Mouse (Mus musculus) thymus, postnatal 14 days (tissue): ENCODE data around the gene Pgrmc2.
A peak's percentile ranks its signal among the peaks of the same experiment; 100 is the strongest.

Source experiments
- DNase-seq: peaks from one replicate; pipeline ENCODE4 v3.0.0; 2021

Pgrmc2 gene

DNA sequence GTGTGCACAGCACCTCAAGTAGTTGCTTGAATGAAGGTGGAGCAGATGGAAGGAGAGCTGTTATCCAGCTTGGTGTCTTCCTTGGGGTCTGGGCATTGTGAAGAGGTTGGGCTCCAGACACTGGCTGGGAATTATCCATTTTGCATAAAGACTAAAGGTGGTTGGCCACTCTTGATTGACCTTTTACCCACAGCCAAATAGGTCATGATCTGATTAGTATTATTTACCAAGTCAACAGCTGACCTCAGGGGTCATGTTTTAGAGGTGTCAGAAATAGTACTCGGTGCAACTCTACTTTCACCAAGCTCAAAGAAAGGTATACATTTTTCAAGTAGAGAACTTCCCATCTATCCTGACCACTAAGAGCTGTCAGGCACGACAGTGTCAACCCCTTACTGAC lies 17.5 kb downstream of the Pgrmc2 start:
- no peak for DNase-seq

DNA sequence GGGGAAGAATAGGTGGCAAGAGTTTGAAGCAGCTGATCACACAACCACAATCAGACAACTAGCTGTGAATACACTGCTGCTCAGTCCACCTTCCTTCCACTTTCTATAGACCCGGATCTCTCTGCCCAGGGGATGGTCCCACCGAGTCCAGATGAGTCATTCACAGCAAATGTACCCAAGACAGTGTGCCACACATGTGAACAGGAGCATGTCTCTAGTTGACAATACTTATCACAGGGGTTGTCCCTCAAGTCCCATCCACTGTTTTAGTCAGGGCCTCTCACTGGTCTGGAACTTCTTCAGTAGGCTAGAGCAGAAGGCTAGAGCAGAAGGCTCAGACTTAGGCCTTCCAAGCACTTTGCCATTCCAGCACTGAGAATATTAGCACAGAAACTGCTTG lies 20.1 kb downstream of the Pgrmc2 start:
- no peak for DNase-seq

DNA sequence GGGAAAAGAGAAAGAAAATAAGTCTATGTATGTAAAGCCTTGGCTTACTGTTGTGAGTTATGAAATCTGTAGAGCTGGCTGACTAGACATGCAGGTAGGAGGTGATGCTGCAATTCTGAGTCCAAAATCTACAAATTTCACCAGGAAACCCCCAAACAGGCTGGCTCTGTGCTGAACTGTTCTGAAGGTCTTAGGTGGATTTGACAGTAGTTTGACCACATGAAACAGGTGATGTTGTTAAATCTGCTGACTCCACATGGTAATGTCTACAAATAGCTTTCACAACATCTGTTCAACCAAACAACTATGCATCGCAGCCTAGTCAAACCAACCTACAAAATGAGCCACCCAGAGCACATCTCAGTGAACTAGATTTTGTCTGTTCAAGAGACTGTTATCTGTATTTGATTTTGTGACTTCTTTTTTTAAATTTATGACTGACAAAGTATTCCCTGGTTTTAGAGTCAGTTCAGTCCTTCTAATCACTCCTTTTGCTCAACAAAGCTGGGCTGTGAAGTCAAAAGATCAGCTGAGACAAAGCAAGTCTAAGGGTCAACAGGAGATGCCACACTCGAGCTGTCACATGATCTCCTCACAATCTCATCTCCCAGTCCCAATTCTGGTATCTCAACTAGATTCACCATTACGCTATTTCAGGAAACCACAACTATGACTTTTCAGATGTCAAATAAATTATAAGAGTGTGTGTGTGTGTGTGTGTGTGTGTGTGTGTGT lies 20.8 kb downstream of the Pgrmc2 start:
- no peak for DNase-seq

DNA sequence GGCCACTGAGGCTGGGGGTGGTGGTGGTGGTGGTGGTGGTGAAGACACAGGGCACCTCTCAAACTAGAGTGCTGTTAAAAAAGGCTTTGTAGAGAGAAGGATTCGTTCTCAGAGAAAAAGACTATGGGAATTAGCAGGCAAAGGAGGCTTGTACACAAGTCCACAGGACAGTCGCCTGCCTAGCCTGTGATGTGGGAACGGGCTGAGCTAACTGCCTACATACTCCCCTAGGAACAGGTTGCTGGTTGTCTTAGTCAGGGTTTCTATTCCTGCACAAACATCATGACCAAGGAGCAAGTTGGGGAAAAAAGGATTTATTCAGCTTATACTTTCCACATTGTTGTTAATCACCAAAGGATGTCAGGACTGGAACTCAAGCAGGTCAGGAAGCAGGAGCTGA lies 23.6 kb downstream of the Pgrmc2 start:
- DNase-seq, result no peak

DNA sequence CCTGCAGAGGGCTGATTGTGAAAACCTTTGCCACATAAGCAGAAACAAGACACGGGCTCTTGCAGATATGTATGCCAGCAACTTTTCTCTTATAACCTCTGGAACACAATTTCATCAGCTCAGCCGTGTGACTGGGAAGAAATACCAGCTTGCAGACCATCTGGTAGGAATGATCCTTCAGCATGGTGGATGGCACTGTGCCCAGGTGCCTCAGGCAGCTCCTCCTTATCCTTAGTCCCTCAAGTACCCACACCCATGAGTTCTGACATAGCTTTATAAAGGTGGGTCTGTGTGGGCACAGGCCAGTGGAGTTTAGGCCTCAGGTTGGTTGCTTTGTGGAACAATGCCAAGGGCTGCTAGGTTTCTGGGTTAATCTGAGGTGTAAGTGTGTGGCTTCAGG lies 24.5 kb downstream of the Pgrmc2 start:
- DNase-seq, result no peak

DNA sequence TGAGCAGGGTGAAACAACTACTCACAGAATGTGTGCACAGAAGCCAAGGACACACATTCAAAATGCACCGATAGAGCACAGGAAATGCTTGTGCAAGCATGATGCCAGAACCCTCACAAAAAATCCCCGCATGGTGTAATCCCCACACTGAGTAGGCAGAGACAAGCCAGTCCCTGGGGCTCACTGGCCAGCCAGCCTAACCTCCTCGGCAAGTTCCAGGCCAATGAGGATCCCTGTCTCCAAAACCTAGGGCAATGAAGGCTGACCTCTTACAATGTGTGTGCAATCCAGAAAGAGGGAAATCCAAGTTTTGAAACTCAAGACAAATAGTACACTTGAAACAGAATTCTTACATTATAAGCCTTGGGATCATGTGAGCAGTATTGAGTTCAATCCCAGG lies 29.5 kb downstream of the Pgrmc2 start:
- DNase-seq, result no peak

DNA sequence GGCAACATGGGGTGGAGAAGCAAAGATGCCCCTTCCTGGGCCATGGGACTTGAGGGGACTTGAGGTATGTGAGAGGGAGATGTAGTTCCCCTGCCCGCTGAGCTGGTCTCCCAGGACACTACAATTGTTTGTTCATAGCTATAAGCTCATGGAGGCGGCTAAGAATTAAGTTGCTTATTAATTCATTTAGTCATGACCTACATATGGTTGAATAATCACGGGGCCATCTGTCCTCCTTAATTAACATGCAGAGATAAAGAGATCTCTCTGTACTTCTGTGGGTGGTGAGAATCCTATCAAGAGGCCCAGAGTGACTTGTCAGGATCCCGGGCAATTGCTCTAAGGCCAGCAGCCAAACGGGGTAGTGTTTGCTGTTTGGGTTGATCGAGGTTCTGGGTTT lies 35.0 kb downstream of the Pgrmc2 start:
- no peak for DNase-seq

DNA sequence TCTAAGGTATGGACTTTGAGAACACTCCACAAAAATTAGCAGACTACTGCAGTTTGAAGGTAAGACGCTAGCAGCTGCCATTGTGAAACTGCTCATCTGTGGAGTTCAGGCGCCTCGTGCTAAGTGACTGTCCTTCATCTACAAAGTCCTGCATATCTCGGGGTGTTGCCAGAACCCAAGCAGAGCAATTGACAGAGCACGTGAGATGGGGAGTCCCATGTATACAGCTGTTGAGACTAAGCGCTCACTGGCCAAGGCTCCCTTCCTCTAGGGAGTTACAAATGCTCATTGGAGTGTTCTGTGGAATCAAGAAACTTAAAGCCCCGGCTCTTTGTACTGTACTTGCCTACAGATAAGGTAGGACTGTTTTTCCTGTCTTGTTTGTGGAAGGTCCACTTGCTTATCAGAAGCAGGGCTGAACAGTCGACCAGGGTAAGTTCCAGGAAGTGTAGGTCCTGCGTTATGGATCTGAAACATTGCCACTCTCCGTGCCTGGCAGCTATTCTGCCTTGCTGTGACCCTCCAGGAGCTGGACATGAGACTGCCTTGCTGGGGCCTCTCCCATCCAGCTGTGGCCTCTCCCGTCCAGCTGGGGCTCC lies 39.0 kb downstream of the Pgrmc2 start:
- DNase-seq, result no peak

DNA sequence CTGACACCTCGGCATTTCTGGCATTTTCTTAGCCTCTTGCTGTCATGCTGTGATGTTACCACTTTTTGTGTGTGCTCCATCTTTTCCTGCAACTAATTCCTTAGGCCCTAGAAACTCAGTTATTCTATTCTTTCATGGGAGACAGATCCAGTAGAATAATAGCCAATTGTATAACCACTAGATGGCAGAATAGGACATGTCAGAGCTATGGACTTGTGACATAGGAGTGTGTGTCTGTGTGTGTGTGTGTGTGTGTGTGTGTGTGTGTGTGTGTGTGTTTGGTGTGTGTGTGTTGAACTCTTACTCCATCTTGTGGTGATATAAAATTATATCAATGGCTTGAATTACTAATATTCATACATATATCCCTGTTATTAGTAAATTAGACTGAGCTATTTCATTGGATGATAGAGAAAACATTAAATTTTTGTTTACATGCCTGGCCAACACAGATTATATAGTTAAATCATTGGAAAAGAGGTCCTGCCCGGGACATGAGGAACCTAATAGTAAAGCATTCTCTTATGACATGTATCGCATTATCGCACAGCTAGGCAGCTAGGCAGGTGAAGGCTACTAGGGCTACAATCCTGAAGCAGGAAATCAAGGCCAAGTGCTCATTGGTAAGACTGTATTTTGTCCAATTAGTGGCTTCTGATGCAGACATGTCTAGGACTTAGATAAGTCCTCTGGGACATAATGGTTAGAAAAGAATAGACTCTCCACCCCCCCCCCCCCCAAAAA lies 40.5 kb downstream of the Pgrmc2 start:
- DNase-seq, result peak; percentile 25

DNA sequence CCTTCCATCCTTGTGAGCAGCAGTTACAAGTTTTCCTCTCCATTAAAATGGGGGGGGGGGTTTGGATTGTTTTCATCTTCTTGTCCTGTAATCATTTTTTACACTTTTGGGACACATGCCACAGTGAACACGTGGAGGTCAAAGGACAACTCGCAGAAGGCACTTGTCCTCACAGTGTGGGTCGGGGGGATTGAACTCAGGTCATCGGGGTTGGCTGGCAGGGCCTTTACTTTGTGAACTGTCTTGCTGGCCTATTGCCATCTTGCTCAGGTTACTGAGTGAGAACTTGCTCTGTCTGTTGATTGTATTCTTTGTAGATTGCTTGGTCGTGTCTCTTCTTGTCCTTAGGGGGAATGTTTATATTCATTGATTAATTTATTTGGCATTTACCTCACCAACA lies 41.6 kb downstream of the Pgrmc2 start:
- no peak for DNase-seq

DNA sequence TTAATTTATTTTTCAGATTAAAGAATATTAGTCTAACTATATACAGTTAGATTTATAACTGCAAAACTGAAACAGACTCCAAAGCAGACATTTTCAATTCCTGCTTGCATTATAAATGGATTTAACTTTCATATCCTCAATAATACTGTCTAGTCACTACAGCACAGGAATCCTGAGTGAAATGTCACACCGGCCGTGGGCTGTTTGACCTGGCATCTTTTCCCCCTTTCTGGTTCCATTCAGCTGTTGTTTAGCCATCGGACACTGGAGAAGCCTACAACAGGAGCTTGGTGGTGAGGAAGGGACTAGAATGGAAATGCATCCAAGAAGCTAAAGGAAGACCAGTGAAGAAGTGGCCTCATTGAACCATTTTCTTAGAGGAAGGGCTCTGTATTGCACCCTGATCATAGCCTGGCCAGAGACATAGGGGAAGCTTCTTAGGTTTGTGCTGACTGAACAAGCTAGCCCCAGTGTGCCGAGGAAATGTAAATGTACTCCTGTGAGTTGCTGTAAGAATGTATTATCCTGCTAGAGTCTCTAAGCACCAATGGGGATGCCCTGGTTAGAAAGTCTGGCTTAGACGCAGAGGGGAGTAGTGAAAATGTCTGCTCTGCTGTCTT lies 44.4 kb downstream of the Pgrmc2 start:
- DNase-seq, result no peak

DNA sequence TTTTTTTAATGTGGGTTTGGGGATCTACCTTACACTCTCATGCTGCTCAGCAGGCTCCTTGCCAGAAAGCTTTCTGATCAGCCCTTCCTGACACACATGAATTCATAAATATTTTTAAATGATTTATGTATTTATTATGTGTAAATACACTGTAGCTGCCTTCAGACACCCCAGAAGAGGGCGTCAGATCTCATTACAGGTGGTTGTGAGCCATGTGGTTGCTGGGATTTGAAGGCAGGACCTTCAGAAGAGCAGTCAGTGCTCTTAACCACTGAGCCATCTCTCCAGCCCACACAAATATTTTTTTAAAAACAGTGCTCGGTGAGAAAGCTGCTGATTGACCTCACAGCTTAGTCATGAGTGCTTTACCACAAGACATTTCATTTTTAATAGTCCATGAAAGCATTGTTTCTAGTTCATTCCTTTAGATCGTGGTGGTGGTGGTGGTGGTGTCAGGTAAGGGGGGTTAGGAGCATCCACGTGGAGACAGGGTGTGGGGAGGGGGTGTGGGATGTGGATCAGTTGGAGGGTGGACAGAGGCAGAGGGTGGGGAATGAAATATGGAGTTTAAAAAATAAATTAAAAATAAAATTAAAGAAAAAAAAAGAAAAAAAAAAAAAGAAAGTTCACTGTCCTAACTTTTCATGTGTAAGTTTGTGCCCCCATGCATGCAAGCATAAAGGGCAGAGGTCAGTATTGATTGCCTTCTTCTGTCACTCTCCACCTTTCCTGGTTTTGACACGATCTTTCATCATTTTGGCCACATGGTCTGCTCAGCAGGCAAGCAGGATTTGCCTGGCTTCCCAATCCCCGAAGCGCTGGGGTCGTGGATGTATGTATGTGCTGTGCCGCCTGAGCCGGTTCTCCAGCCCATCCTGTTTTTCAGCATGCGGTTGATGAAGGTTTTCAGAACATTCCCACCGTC lies 51.3 kb downstream of the Pgrmc2 start:
- DNase-seq, result no peak

DNA sequence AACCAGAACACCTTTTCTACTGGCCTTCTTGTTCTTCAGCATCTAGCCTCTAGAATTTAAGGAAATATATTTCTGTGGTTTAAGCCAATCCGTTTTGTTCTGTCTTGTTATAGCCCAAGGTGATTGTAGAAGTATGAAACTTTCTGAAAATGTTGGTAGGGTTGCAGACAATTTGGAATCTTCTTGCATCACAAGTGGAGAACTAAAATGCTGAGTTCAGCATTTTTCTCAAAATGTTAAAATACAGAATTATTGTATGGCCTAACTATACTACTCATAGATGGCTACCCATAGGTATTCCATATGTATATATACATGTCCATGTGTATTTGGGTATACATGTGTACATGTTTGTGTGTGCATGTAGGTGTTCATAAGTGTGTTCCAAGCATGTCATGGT lies 52.1 kb downstream of the Pgrmc2 start:
- no peak for DNase-seq

DNA sequence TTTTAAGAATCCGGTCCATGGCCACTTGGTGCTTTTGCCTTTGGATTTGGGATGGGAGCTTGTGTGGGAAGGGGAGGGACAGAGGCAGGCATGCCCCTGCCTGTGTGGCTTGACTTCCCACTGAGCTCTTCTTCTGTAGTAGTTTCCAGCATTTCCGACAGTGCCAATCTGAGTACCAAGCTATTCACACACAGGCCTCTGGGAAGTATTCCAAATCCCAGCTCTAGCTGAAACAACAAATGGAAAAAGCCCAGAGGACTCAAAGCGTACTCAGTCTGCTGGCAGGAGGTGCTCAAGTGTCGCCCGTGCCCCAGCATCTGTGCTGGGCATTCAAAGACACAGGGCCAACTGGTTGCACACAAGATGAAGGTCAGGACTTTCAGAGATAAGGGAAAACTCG lies 60.9 kb downstream of the Pgrmc2 start:
- no peak for DNase-seq

DNA sequence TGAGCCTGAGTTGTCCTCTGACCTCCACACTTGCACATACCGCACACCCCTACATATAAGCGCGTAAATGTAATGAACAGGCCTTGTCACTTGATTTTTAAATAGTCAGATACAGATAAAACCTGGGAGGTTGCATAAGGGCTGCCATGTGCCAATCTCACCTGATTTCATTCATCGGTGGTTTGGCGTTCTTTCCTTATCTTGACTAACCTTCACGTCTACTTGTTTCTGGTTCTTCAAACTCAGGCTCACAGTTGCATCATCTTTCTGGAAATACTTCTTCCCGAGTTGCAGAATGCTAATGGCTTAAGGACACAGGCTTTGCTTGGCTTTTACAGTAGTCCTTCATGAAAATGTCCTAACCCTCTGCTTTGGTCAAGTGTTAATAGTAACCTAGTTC lies 62.2 kb downstream of the Pgrmc2 start:
- DNase-seq, result no peak

DNA sequence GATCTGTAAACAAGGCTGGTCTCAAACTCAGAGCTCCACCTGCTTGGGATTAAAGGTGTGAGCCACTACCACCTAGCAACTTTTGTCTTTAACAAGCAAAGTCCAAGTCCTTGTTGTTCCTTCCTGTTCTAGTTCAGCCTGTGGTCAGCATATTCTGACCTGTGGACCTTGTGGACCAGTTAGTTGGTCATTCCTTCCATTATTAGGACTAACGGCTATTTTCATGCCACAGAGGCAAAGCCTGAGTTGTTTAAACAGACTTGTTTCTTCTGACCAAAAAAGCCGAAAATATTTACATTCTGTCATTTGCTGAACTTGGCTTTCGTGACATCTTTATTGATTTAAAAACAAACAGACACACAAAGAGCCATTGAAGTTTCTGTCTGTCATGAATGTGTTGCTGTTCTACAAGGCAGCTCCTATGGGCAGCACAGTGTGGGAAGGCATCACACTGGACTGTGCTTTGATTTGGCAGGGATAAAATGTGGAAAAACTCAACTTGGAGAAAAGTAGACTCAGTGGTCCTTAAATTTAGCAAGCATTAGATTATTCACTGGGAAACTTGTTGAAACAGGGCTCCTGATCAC lies 64.7 kb downstream of the Pgrmc2 start:
- no peak for DNase-seq
